Mouse (Mus musculus): ENCODE results near the gene Mettl8.

DNA sequence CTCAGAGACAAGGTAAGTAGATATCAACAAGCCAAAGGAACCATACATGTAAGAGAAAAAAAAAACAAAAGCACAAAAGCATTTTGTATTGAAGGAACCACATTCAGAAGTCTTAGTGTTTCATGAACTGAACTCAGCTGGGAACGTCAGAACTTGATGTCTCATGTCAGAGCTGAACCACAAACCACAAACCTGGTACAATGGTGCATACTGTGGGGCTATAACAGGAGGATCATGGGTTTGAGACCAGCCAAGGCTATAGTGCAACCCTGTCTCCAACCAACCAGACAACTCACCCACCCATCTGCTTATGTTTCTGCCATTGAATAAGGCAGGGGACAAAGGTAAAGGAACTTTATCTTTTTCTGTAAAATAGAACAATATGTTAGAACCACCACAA is 88.2 kb downstream of the Mettl8 start:
- TF ChIP-seq BHLHE40 (IDR thresholded peaks at IDR 0.05; ENCODE audit: borderline replicate concordance, low read depth, low read length) (no peak), KAT2A (conservative IDR thresholded peaks at IDR 0.05; ENCODE audit: low read depth, low read length) (no peak), CTCF (IDR thresholded peaks at IDR 0.05 in 2 of 3, conservative IDR thresholded peaks at IDR 0.05 in 1 of 3; ENCODE audit: control insufficient read depth in 1 of 3, insufficient read depth in 1 of 3, low read depth in 2 of 3, low read length in 3 of 3, poor library complexity in 1 of 3, severe bottlenecking in 1 of 3) (no peak), NELFE (IDR thresholded peaks at IDR 0.05; ENCODE audit: low read depth, low read length) (no peak), ZNF384 (IDR thresholded peaks at IDR 0.05; ENCODE audit: low read depth, low read length) (no peak), MAZ (IDR thresholded peaks at IDR 0.05; ENCODE audit: low read depth, low read length) (no peak), POLR2A (IDR thresholded peaks at IDR 0.05; ENCODE audit: control insufficient read depth in 1 of 2, insufficient read depth in 1 of 2, low read depth in 1 of 2, low read length in 2 of 2, poor library complexity in 1 of 2) (no peak), ELF1 (IDR thresholded peaks at IDR 0.05; ENCODE audit: low read depth, low read length) (no peak)
